Mouse (Mus musculus) spleen, adult 2 months (tissue): ENCODE results near the gene Iqsec3. TPM values are rescaled to one million over a fixed set of nuclear protein-coding genes. Genes with fewer than 3 reads are reported as not detected.
"Not testable (repeated sequence)": the region's sequence is repeated elsewhere in the genome, so short reads cannot be mapped to it uniquely, and the experiment has no call there.

Experiments
- DNase-seq, 2 experiments: peaks; one replicate each; pipeline versions ENCODE4 v3.0.0 to v3.0.0-alpha.2; 2012 to 2021; ENCODE audit warnings: low spot score in 2 of 2, low read depth in 1 of 2
- H3K27ac ChIP-seq: fragments of 200-500 bp; 2 replicates; pipeline ENCODE4 v1.5.1; 2012; ENCODE audit warnings: low read length, inconsistent platforms; ENCODE audit not compliant: insufficient read depth
- H3K27me3 ChIP-seq: fragments of 200-500 bp; 2 replicates; pipeline ENCODE4 v1.6.1; 2012; ENCODE audit warnings: mild to moderate bottlenecking, moderate library complexity, low read length, inconsistent platforms; ENCODE audit not compliant: control insufficient read depth, insufficient read depth
- H3K36me3 ChIP-seq: fragments of 200-500 bp; 2 replicates; pipeline ENCODE4 v1.6.1; 2012; ENCODE audit warnings: mild to moderate bottlenecking, low read length, inconsistent platforms; ENCODE audit not compliant: control insufficient read depth, insufficient read depth
- H3K4me1 ChIP-seq: fragments of 200-500 bp; 2 replicates; pipeline ENCODE4 v1.6.1; 2011; ENCODE audit warnings: inconsistent platforms; ENCODE audit not compliant: control insufficient read depth, insufficient read depth, insufficient read length
- H3K4me3 ChIP-seq: fragments of 200-500 bp; 2 replicates; pipeline ENCODE4 v1.5.1; 2011; ENCODE audit warnings: mild to moderate bottlenecking, inconsistent platforms; ENCODE audit not compliant: insufficient read depth, insufficient read length; ENCODE audit errors: extremely low read depth
- CTCF ChIP-seq: fragments of 200-500 bp; IDR thresholded peaks from 2 replicates; pipeline ENCODE4 v1.5.1; 2011; ENCODE audit warnings: mild to moderate bottlenecking, inconsistent platforms; ENCODE audit not compliant: insufficient read depth, insufficient read length, insufficient replicate concordance; ENCODE audit errors: extremely low read depth
- POLR2A ChIP-seq: fragments of 200-500 bp; IDR thresholded peaks from 2 replicates; pipeline ENCODE4 v1.6.1; 2011; ENCODE audit warnings: low read depth, low read length, inconsistent platforms
- WGBS: fragments of 180-500 bp; shearing (Covaris S2); methylation state at CpG from one replicate; pipeline ENCODE4 v1.1.7; 2018; 5-methylcytosine and 5-hydroxymethylcytosine counted together
- polyA plus RNA-seq: library from polyadenylated mRNA; depleted of rRNA; stranded (reverse); fragments of >200 nt; gene quantifications from 2 replicates; pipeline ENCODE4 v1.2.3, GENCODE M21; 2012

The Iqsec3 gene
- polyA plus RNA-seq, 1 experiment = not detected

- 88% methylated on average over 3 of the region's 3 CpGs for WGBS
- no peak for TF ChIP-seq POLR2A
- no peak for TF ChIP-seq CTCF
- Histone ChIP-seq H3K27ac (no peak overlapping the region), H3K36me3 (no peaks in the 10 kb centered on the region), H3K4me1 (no peaks in the 10 kb centered on the region), H3K4me3 (no peak overlapping the region), H3K27me3 (no peaks in the 10 kb centered on the region)
- DNase-seq = no peak
Observed at GRCm38 (mm10) chr6:121367099-121367498, 106.4 kb downstream of the Iqsec3 start.

DNA sequence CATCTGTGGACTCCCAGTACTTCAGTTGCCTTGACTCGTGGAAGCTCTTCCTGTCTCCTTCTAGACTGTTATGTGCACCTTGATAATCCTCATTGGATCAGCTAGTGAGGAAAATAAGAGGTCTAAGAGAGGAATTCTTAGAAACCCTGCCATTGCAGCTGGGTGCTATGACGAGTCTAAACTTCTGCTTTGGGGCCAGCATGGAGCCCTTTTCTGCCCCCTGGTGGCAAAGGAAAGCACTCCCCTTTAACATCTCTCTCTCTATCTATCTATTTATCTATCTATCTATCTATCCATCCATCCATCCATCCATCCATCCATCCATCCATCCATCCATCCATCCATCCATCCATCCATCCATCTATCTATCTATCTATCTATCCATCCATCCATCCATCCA lies 106.9 kb downstream of the Iqsec3 start:
- 9% methylated on average over 2 of the region's 2 CpGs for WGBS
- H3K4me1 ChIP-seq, H3K4me3 ChIP-seq, H3K36me3 ChIP-seq, H3K27me3 ChIP-seq, H3K27ac ChIP-seq: not testable (repeated sequence)
- peak; percentile 14 to 34 for DNase-seq
- TF ChIP-seq CTCF = peak; percentile 37; the same call in 1 of the 2 replicates

- Histone ChIP-seq H3K27ac (no peak overlapping the region), H3K27me3 (no peaks in the 10 kb centered on the region), H3K36me3 (no peaks in the 10 kb centered on the region), H3K4me3 (no peak overlapping the region), H3K4me1 (no peaks in the 10 kb centered on the region)
- no peak for DNase-seq
- WGBS = 79% methylated on average over 4 of the region's 4 CpGs
- no peak for TF ChIP-seq POLR2A
- TF ChIP-seq CTCF = no peak
Observed at GRCm38 (mm10) chr6:121363956-121364355, 109.5 kb downstream of the Iqsec3 start.

- no peak for TF ChIP-seq CTCF
- no peak for TF ChIP-seq POLR2A
- 87% methylated on average over 6 of the region's 6 CpGs for WGBS
- Histone ChIP-seq H3K27me3 (no peaks in the 10 kb centered on the region), H3K4me1 (no peaks in the 10 kb centered on the region), H3K27ac (no peak overlapping the region), H3K4me3 (no peak overlapping the region), H3K36me3 (no peaks in the 10 kb centered on the region)
- DNase-seq = no peak
Observed at GRCm38 (mm10) chr6:121363061-121363460, 110.4 kb downstream of the Iqsec3 start.

- DNase-seq = no peak
- no peak for TF ChIP-seq POLR2A
- TF ChIP-seq CTCF = no peak
- Histone ChIP-seq H3K27ac (no peak overlapping the region), H3K27me3 (no peaks in the 10 kb centered on the region), H3K36me3 (no peaks in the 10 kb centered on the region), H3K4me1 (no peaks in the 10 kb centered on the region), H3K4me3 (no peak overlapping the region)
- 93% methylated on average over 6 of the region's 6 CpGs for WGBS
Observed at GRCm38 (mm10) chr6:121357232-121357631, 116.2 kb downstream of the Iqsec3 start.

- no peak for TF ChIP-seq CTCF
- no peak for TF ChIP-seq POLR2A
- 67% methylated on average over 1 of the region's 1 CpGs for WGBS
- Histone ChIP-seq H3K4me3 (no peak overlapping the region), H3K36me3 (no peaks in the 10 kb centered on the region), H3K27me3 (no peaks in the 10 kb centered on the region), H3K27ac (no peak overlapping the region), H3K4me1 (no peaks in the 10 kb centered on the region)
- DNase-seq = no peak
Observed at GRCm38 (mm10) chr6:121356041-121356440, 117.4 kb downstream of the Iqsec3 start.

- DNase-seq = no peak
- 59% methylated on average over 2 of the region's 2 CpGs for WGBS
- Histone ChIP-seq H3K27me3 (no peaks in the 10 kb centered on the region), H3K27ac (no peak overlapping the region), H3K4me3 (no peak overlapping the region), H3K4me1 (no peaks in the 10 kb centered on the region), H3K36me3 (no peaks in the 10 kb centered on the region)
- TF ChIP-seq CTCF = no peak
Observed at GRCm38 (mm10) chr6:121352276-121352675, 121.2 kb downstream of the Iqsec3 start.
